Mouse (Mus musculus): ENCODE measurements around the gene Mesp1. TPM values are rescaled to one million over a fixed set of nuclear protein-coding genes. Genes with fewer than 3 reads are reported as not detected.

Mesp1 gene
- polyA plus RNA-seq, 1 experiment from 2014 or later = not detected

Other genes with a start within 250 kb of the Mesp1 start
- gene Rhcg, start 176.1 kb downstream of the Mesp1 start, polyA plus RNA-seq (2014; fragmentation: Nextera tagmentation; extraction: Ambion mirVana) = not detected in 2 replicates
- 7.1 and 9.8 TPM in 2 replicates for gene Ticrr, start 133.6 kb downstream of the Mesp1 start, polyA plus RNA-seq (2014; fragmentation: Nextera tagmentation; extraction: Ambion mirVana)
- 1.9 and 2.3 TPM in 2 replicates for gene Kif7, start 78.1 kb downstream of the Mesp1 start, polyA plus RNA-seq (2014; fragmentation: Nextera tagmentation; extraction: Ambion mirVana)
- gene Plin1, start 60.9 kb downstream of the Mesp1 start, polyA plus RNA-seq (2014; fragmentation: Nextera tagmentation; extraction: Ambion mirVana) = not detected in 2 replicates
- 7.0 and 7.6 TPM in 2 replicates for gene Pex11a, start 50.7 kb downstream of the Mesp1 start, polyA plus RNA-seq (2014; fragmentation: Nextera tagmentation; extraction: Ambion mirVana)
- gene Wdr93, start 50.6 kb downstream of the Mesp1 start, polyA plus RNA-seq (2014; fragmentation: Nextera tagmentation; extraction: Ambion mirVana) = 6.2 and 6.6 TPM in 2 replicates
- 0.48 and 0.67 TPM in 2 replicates for gene Mesp2, start 16.9 kb upstream of the Mesp1 start, polyA plus RNA-seq (2014; fragmentation: Nextera tagmentation; extraction: Ambion mirVana)
- 7.7 and 9.9 TPM in 2 replicates for gene Anpep, start 67.3 kb upstream of the Mesp1 start, polyA plus RNA-seq (2014; fragmentation: Nextera tagmentation; extraction: Ambion mirVana)
- gene Ap3s2, start 126.9 kb upstream of the Mesp1 start, polyA plus RNA-seq (2014; fragmentation: Nextera tagmentation; extraction: Ambion mirVana) = 36.3 and 41.2 TPM in 2 replicates
- gene Arpin, start 141.6 kb upstream of the Mesp1 start, polyA plus RNA-seq (2014; fragmentation: Nextera tagmentation; extraction: Ambion mirVana) = 27.0 and 27.8 TPM in 2 replicates
- gene Zfp710, start 231.0 kb upstream of the Mesp1 start, polyA plus RNA-seq (2014; fragmentation: Nextera tagmentation; extraction: Ambion mirVana) = 11.2 and 11.8 TPM in 2 replicates

Data from heart, embryonic 11.5 days (tissue).